Mouse (Mus musculus): ENCODE data around the gene Washc4. TPM values are rescaled to one million over a fixed set of nuclear protein-coding genes. Genes with fewer than 3 reads are reported as not detected.
"Not testable (repeated sequence)": the region's sequence is repeated elsewhere in the genome, so short reads cannot be mapped to it uniquely, and the experiment has no call there.

The Washc4 gene
- polyA plus RNA-seq (2015; fragmentation: Nextera tagmentation; extraction: Ambion mirVana), result 21.7 and 32.6 TPM in 2 replicates

DNA sequence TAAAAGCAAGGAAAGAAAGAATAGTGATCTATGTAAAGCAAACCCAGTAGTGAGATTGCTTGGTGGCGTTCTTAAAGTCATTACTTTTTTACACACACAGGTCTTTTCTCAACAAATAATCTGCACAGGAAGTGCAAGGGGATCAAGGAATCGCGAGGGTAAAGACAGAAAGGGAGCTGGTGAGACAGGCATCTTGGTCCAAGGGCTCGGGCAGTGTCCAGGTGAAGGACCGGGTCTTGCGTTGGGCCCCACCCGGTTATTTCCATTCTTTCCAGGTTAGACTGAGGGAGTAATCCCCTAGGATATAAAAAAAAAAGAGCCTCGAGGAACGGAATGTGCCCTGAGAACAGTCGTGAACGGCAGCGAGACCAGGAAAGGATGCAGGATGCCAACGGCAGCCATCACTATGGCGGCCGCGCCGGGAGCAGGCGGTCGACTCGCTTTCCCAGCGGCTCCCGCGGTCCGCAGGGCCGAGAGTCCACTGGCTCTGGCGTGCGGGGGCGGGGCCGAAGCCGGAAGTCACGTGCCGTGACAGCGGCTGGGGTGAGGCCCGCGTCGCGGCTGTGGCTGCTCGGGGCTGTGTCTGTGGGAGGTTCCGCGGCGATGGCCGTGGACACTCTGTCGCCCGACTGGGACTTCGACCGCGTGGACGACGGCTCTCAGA lies at the start of gene Washc4:
TSS of gene Washc4 (plus strand) at position 314 of the 664 bp plus-strand sequence.
- peak within 1 kb of the TSS; percentile 91 for H3K9ac ChIP-seq (ENCODE audit: low read depth, low read length)
- WGBS, result 2% methylated on average over 40 of the region's 49 CpGs

GRCm38 (mm10) chr10:83497321-83497720 lies 46.2 kb upstream of the Washc4 start:
- Histone ChIP-seq H3K9ac (ENCODE audit: low read depth, low read length) (no peak overlapping the region), H3K4me2 (ENCODE audit: low read length) (no peak overlapping the region), H3K27ac (no peak overlapping the region), H3K36me3 (ENCODE audit: insufficient read depth, low read length) (no peaks in the 10 kb centered on the region), H3K9me3 (replicated peaks; ENCODE audit: low read length) (no peaks in the 10 kb centered on the region), H3K27me3 (ENCODE audit: insufficient read depth, low read length) (no peaks in the 10 kb centered on the region), H3K4me3 (replicated peaks; ENCODE audit: low read depth, low read length) (no peak overlapping the region), H3K4me1 (replicated peaks; ENCODE audit: insufficient read depth, low read length) (no peaks in the 10 kb centered on the region)
- ATAC-seq (replicated peaks; ENCODE audit: low FRiP score, low read depth), result no peak
- no peak for DNase-seq (ENCODE audit: low spot score)
- 68% methylated on average over 13 of the region's 13 CpGs for WGBS
- no peak for TF ChIP-seq CTCF (IDR thresholded peaks at IDR 0.05; ENCODE audit: low read depth)

More for the DNA sequence above, at the start of gene Washc4:
- peak within 1 kb of the TSS; percentile 89 for H3K4me3 ChIP-seq (replicated peaks; ENCODE audit: low read depth, low read length)
- no peak for TF ChIP-seq CTCF (IDR thresholded peaks at IDR 0.05; ENCODE audit: low read depth)
- peak; percentile 96 for DNase-seq (ENCODE audit: low spot score)
- peak within 1 kb of the TSS; percentile 91 for H3K27ac ChIP-seq
- no peaks in the 10 kb centered on the region for H3K36me3 ChIP-seq (ENCODE audit: insufficient read depth, low read length)
- H3K9me3 ChIP-seq (replicated peaks; ENCODE audit: low read length), result no peaks in the 10 kb centered on the region
- peaks cover 5% of the 10 kb centered on the region; the same call in 1 of the 2 replicates for H3K4me1 ChIP-seq (replicated peaks; ENCODE audit: insufficient read depth, low read length)
- no peaks in the 10 kb centered on the region for H3K27me3 ChIP-seq (ENCODE audit: insufficient read depth, low read length)
- H3K4me2 ChIP-seq (ENCODE audit: low read length), result peak within 1 kb of the TSS; percentile 68
- ATAC-seq (replicated peaks; ENCODE audit: low FRiP score, low read depth), result peak; percentile 99

- no peak for ATAC-seq (replicated peaks; ENCODE audit: low FRiP score, low read depth)
- no peaks in the 10 kb centered on the region for H3K4me1 ChIP-seq (replicated peaks; ENCODE audit: insufficient read depth, low read length)
- no peak overlapping the region for H3K27ac ChIP-seq
- no peaks in the 10 kb centered on the region for H3K36me3 ChIP-seq (ENCODE audit: insufficient read depth, low read length)
- DNase-seq (ENCODE audit: low spot score), result peak; percentile 12
- H3K27me3 ChIP-seq (ENCODE audit: insufficient read depth, low read length), result no peaks in the 10 kb centered on the region
- H3K4me2 ChIP-seq (ENCODE audit: low read length), result no peak overlapping the region
- no peak overlapping the region for H3K9ac ChIP-seq (ENCODE audit: low read depth, low read length)
- H3K9me3 ChIP-seq (replicated peaks; ENCODE audit: low read length), result no peaks in the 10 kb centered on the region
- WGBS, result 64% methylated on average over 8 of the region's 8 CpGs
- H3K4me3 ChIP-seq (replicated peaks; ENCODE audit: low read depth, low read length), result no peak overlapping the region
- peak; percentile 64 for TF ChIP-seq CTCF (IDR thresholded peaks at IDR 0.05; ENCODE audit: low read depth)
Observed at GRCm38 (mm10) chr10:83508962-83509660, 34.4 kb upstream of the Washc4 start.

DNA sequence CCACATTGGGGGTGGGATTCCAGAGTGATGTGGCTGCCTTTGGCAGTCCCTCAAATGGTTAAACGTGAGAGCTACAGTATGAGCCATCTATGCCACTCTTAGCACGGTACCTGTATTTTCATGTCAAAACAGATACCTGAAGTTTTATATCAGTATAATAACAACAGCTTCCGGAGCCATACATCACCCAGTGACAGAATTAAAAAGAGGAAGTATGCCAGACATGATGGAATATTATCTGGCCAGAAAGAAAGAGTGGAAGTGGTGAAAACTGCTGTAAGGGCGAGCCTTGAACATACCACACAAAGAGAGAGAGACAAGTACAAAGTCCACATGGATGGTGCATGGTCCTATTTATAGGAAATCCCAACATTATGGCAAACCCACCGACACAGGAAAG lies 32.2 kb upstream of the Washc4 start:
- no peak for DNase-seq (ENCODE audit: low spot score)
- H3K4me1 ChIP-seq (replicated peaks; ENCODE audit: insufficient read depth, low read length), result no peaks in the 10 kb centered on the region
- no peak for ATAC-seq (replicated peaks; ENCODE audit: low FRiP score, low read depth)
- no peak overlapping the region for H3K4me3 ChIP-seq (replicated peaks; ENCODE audit: low read depth, low read length)
- no peaks in the 10 kb centered on the region for H3K36me3 ChIP-seq (ENCODE audit: insufficient read depth, low read length)
- WGBS, result 80% methylated on average over 5 of the region's 5 CpGs
- no peaks in the 10 kb centered on the region for H3K9me3 ChIP-seq (replicated peaks; ENCODE audit: low read length)
- no peak for TF ChIP-seq CTCF (IDR thresholded peaks at IDR 0.05; ENCODE audit: low read depth)
- H3K4me2 ChIP-seq (ENCODE audit: low read length), result no peak overlapping the region
- H3K27ac ChIP-seq, result no peak overlapping the region
- no peaks in the 10 kb centered on the region for H3K27me3 ChIP-seq (ENCODE audit: insufficient read depth, low read length)
- no peak overlapping the region for H3K9ac ChIP-seq (ENCODE audit: low read depth, low read length)

- no peaks in the 10 kb centered on the region for H3K27me3 ChIP-seq (ENCODE audit: insufficient read depth, low read length)
- no peak for TF ChIP-seq CTCF (IDR thresholded peaks at IDR 0.05; ENCODE audit: low read depth)
- ATAC-seq (replicated peaks; ENCODE audit: low FRiP score, low read depth), result no peak
- H3K36me3 ChIP-seq (ENCODE audit: insufficient read depth, low read length), result no peaks in the 10 kb centered on the region
- H3K4me2 ChIP-seq (ENCODE audit: low read length), result no peak overlapping the region
- H3K9ac ChIP-seq (ENCODE audit: low read depth, low read length), result no peak overlapping the region
- DNase-seq (ENCODE audit: low spot score), result no peak
- no peak overlapping the region for H3K27ac ChIP-seq
- no peak overlapping the region for H3K4me3 ChIP-seq (replicated peaks; ENCODE audit: low read depth, low read length)
- H3K4me1 ChIP-seq (replicated peaks; ENCODE audit: insufficient read depth, low read length), result no peaks in the 10 kb centered on the region
- H3K9me3 ChIP-seq (replicated peaks; ENCODE audit: low read length), result no peaks in the 10 kb centered on the region
- WGBS, result 74% methylated on average over 8 of the region's 8 CpGs
Observed at GRCm38 (mm10) chr10:83513736-83514135, 29.8 kb upstream of the Washc4 start.

- no peak overlapping the region for H3K27ac ChIP-seq
- peak; percentile 37 for TF ChIP-seq CTCF (IDR thresholded peaks at IDR 0.05; ENCODE audit: low read depth)
- H3K9me3 ChIP-seq (replicated peaks; ENCODE audit: low read length), result no peaks in the 10 kb centered on the region
- 81% methylated on average over 4 of the region's 4 CpGs for WGBS
- H3K4me3 ChIP-seq (replicated peaks; ENCODE audit: low read depth, low read length), result no peak overlapping the region
- no peak overlapping the region for H3K9ac ChIP-seq (ENCODE audit: low read depth, low read length)
- no peak for ATAC-seq (replicated peaks; ENCODE audit: low FRiP score, low read depth)
- no peaks in the 10 kb centered on the region for H3K27me3 ChIP-seq (ENCODE audit: insufficient read depth, low read length)
- H3K4me2 ChIP-seq (ENCODE audit: low read length), result no peak overlapping the region
- no peaks in the 10 kb centered on the region for H3K36me3 ChIP-seq (ENCODE audit: insufficient read depth, low read length)
- no peaks in the 10 kb centered on the region for H3K4me1 ChIP-seq (replicated peaks; ENCODE audit: insufficient read depth, low read length)
- no peak for DNase-seq (ENCODE audit: low spot score)
Observed at GRCm38 (mm10) chr10:83520990-83521389, 22.6 kb upstream of the Washc4 start.

- H3K9ac ChIP-seq (ENCODE audit: low read depth, low read length); DNase-seq (ENCODE audit: low spot score); H3K4me2 ChIP-seq (ENCODE audit: low read length); H3K27me3 ChIP-seq (ENCODE audit: insufficient read depth, low read length); H3K4me3 ChIP-seq (replicated peaks; ENCODE audit: low read depth, low read length); H3K27ac ChIP-seq; H3K9me3 ChIP-seq (replicated peaks; ENCODE audit: low read length); ATAC-seq (replicated peaks; ENCODE audit: low FRiP score, low read depth); H3K36me3 ChIP-seq (ENCODE audit: insufficient read depth, low read length); H3K4me1 ChIP-seq (replicated peaks; ENCODE audit: insufficient read depth, low read length): not testable (repeated sequence)
Observed at GRCm38 (mm10) chr10:83524238-83524637, 19.3 kb upstream of the Washc4 start.
